Mouse (Mus musculus) heart, postnatal 4 days (tissue): ENCODE results near the gene Fars2. TPM values are rescaled to one million over a fixed set of nuclear protein-coding genes. Genes with fewer than 3 reads are reported as not detected.

Experiments
- DNase-seq: peaks from one replicate; pipeline ENCODE4 v3.0.0; 2021
- total RNA-seq, 2 experiments: library from RNA; stranded (reverse); gene quantifications; 2 replicates each; pipeline ENCODE4 v1.2.3; 2021

The Fars2 gene
- total RNA-seq, 2 experiments from 2014 or later = 68.5 to 71.0 TPM

GRCm38 (mm10) chr13:36734731-36735571 is 617.7 kb downstream of the Fars2 start, which contains the start of gene Nrn1:
Nrn1 (minus strand) TSS chr13:36735131.
- no peak for DNase-seq

- peak; percentile 47 for DNase-seq
Observed at GRCm38 (mm10) chr13:36735901-36736618, 618.8 kb downstream of the Fars2 start.

GRCm38 (mm10) chr13:36736619-36736996 is 619.4 kb downstream of the Fars2 start:
- no peak for DNase-seq

GRCm38 (mm10) chr13:36750056-36750455 is 632.8 kb downstream of the Fars2 start:
- no peak for DNase-seq

GRCm38 (mm10) chr13:36751861-36752260 is 634.6 kb downstream of the Fars2 start:
- DNase-seq = no peak

GRCm38 (mm10) chr13:36766801-36767200 is 649.6 kb downstream of the Fars2 start:
- DNase-seq = no peak

Other genes starting within 250 kb of the Fars2 start
- 10 to 100 TPM in 1 of 2 experiments, 1 to 10 TPM in 1; 4.3 to 11.1 TPM for gene Rpp40, start 211.1 kb upstream of the Fars2 start, total RNA-seq
- 1 to 10 TPM; 2.0 to 2.5 TPM for gene Ppp1r3g, start 158.6 kb upstream of the Fars2 start, total RNA-seq
- gene Lyrm4, start 114 bp downstream of the Fars2 start, total RNA-seq = 10 to 100 TPM; 15.9 to 17.9 TPM